Mouse (Mus musculus) cerebellum, postnatal 4 days (tissue): ENCODE results near the gene Osbpl2.

Experiments used
- DNase-seq, 2 experiments: peaks; one replicate each; pipeline ENCODE4 v3.0.0; 2022; ENCODE audit warnings: low spot score in 2 of 2, mixed read lengths in 1 of 2

Osbpl2 gene

GRCm38 (mm10) chr2:180200681-180201080, 81.6 kb downstream of the Osbpl2 start:
- no peak for DNase-seq

- DNase-seq, result no peak
Measured at GRCm38 (mm10) chr2:180201303-180201702, 82.2 kb downstream of the Osbpl2 start.

- peak in 1 of 2 experiments; percentile 49 for DNase-seq
Measured at GRCm38 (mm10) chr2:180202263-180202662, 83.2 kb downstream of the Osbpl2 start.

GRCm38 (mm10) chr2:180202805-180203204, 83.7 kb downstream of the Osbpl2 start:
- DNase-seq, result peak in 1 of 2 experiments; percentile 50

GRCm38 (mm10) chr2:180204501-180204900, 85.4 kb downstream of the Osbpl2 start:
- DNase-seq, result no peak

GRCm38 (mm10) chr2:180205083-180205955, 86.2 kb downstream of the Osbpl2 start:
- no peak for DNase-seq

- no peak for DNase-seq
Measured at GRCm38 (mm10) chr2:180205956-180206280, 86.8 kb downstream of the Osbpl2 start.

- peak in 1 of 2 experiments; percentile 74 for DNase-seq
Measured at GRCm38 (mm10) chr2:180207840-180208239, 88.7 kb downstream of the Osbpl2 start.

GRCm38 (mm10) chr2:180208976-180209375, 89.9 kb downstream of the Osbpl2 start:
- no peak for DNase-seq

GRCm38 (mm10) chr2:180212255-180212654, 93.1 kb downstream of the Osbpl2 start:
- DNase-seq, result no peak
